Mouse (Mus musculus) midbrain, embryonic 13.5 days (tissue): ENCODE results near the gene Acadvl. TPM values are rescaled to one million over a fixed set of nuclear protein-coding genes. Genes with fewer than 3 reads are reported as not detected.
A peak's percentile ranks its signal among the peaks of the same experiment; 100 is the strongest.

Source experiments
- ATAC-seq: fragments of 200-750 bp; cut with Nextera tagmentation; 2 replicates; pipeline ENCODE4 v1.8.0; 2017; ENCODE audit warnings: mild to moderate bottlenecking, moderate TSS enrichment, moderate library complexity
- H3K27ac ChIP-seq: fragments of 300-500 bp; sonication (generic); 2 replicates; pipeline ENCODE4 v1.5.1; 2015; ENCODE audit warnings: inconsistent platforms, mild to moderate bottlenecking, moderate library complexity
- H3K27me3 ChIP-seq: fragments of 300-500 bp; sonication (generic); 2 replicates; pipeline ENCODE4 v1.6.1; 2015; ENCODE audit warnings: mild to moderate bottlenecking, inconsistent platforms
- H3K36me3 ChIP-seq: fragments of 300-500 bp; sonication (generic); 2 replicates; pipeline ENCODE4 v1.6.1; 2015; ENCODE audit warnings: mild to moderate bottlenecking, inconsistent platforms
- H3K4me1 ChIP-seq: fragments of 300-500 bp; sonication (generic); replicated peaks from 2 replicates; pipeline ENCODE4 v1.6.1; 2015; ENCODE audit warnings: inconsistent platforms
- H3K4me2 ChIP-seq: fragments of 300-500 bp; sonication (generic); replicated peaks from 2 replicates; pipeline ENCODE4 v1.6.1; 2015; ENCODE audit warnings: moderate library complexity, mild to moderate bottlenecking, inconsistent platforms
- H3K4me3 ChIP-seq: fragments of 300-500 bp; sonication (generic); replicated peaks from 2 replicates; pipeline ENCODE4 v1.5.1; 2015; ENCODE audit warnings: mild to moderate bottlenecking, inconsistent platforms
- H3K9ac ChIP-seq: fragments of 300-500 bp; sonication (generic); replicated peaks from 2 replicates; pipeline ENCODE4 v1.6.1; 2015; ENCODE audit warnings: mild to moderate bottlenecking, inconsistent platforms
- H3K9me3 ChIP-seq: fragments of 300-500 bp; sonication (generic); 2 replicates; pipeline ENCODE4 v1.6.1; 2016; ENCODE audit warnings: mild to moderate bottlenecking, inconsistent platforms
- WGBS: fragments of 180-500 bp; shearing (Covaris S2); methylation state at CpG from one replicate; pipeline ENCODE4 v1.1.7; 2015; 5-methylcytosine and 5-hydroxymethylcytosine counted together
- polyA plus RNA-seq: library from polyadenylated mRNA; unstranded; fragments of >200 nt; fragmentation: Nextera tagmentation; extraction: Ambion mirVana; gene quantifications from 2 replicates; pipeline ENCODE4 v1.2.1, GENCODE M21; 2015

Gene Acadvl
- polyA plus RNA-seq, 1 experiment from 2014 or later: 51.7 TPM

DNA sequence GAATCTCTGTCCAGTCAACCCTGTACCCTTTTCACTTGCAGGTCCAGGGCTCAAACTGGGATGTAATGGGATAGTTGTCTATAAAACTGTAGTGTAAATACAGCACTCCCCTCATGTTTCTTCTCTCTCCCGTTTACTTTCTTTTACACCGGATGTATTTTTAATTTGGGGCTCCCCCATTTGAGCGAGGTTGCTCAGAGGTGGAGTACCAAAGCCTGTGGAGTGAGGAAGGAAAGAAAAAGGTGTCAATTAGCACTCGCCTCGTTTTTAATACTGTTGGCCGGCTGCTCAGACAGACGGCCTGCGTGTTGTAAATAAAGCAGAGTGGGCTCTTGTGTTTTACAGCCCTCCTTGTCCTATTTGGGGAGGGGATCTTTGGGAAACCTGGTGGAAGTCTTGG lies 15.5 kb downstream of the Acadvl start:
- ATAC-seq: no peak
- H3K9me3 ChIP-seq: peaks cover 3% of the 10 kb centered on the region; the same call in 1 of the 2 replicates
- peaks cover 65% of the 10 kb centered on the region for H3K4me1 ChIP-seq
- peaks cover 27% of the 10 kb centered on the region for H3K36me3 ChIP-seq
- 86% methylated on average over 8 of the region's 8 CpGs for WGBS
- H3K4me2 ChIP-seq: peak overlapping the region; percentile 90; the same call in 1 of the 2 replicates
- peak overlapping the region; percentile 96; the same call in 1 of the 2 replicates for H3K27ac ChIP-seq
- H3K27me3 ChIP-seq: no peaks in the 10 kb centered on the region
- H3K9ac ChIP-seq: no peak overlapping the region
- H3K4me3 ChIP-seq: peak overlapping the region; percentile 75

- H3K36me3 ChIP-seq: peaks cover 32% of the 10 kb centered on the region
- ATAC-seq: no peak
- H3K9me3 ChIP-seq: peaks cover 3% of the 10 kb centered on the region; the same call in 1 of the 2 replicates
- H3K27me3 ChIP-seq: no peaks in the 10 kb centered on the region
- peaks cover 65% of the 10 kb centered on the region for H3K4me1 ChIP-seq
- peak overlapping the region; percentile 18; the same call in 1 of the 2 replicates for H3K4me2 ChIP-seq
- WGBS: 91% methylated on average over 27 of the region's 27 CpGs
- no peak overlapping the region for H3K27ac ChIP-seq
- peak overlapping the region; percentile 13 for H3K4me3 ChIP-seq
- H3K9ac ChIP-seq: no peak overlapping the region; the same call in 1 of the 2 replicates
Observed at GRCm38 (mm10) chr11:69998567-69999491, 16.4 kb downstream of the Acadvl start.

DNA sequence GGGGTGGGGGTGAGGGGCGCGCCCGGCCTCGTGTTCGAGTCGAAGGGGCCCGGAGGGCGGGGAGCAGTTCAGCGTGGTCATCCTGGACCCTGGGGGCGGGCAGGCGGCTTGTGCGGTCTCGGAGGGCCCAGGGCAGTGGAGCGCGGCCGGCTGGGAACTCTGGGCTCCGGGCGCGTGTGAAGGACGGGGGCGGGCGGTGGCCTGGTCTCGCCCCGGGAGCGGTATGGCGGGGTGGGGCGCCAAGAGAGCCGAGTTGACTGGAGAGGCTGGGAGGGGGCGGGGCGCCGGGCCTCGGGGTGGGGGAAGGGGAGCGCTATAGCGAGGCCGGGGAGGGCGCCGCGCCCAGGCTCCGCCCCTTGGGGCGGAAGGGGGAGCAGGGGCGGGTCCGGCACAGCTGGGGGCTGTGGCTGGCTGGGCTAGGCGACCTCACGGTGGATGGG lies 18.1 kb downstream of the Acadvl start:
- Histone ChIP-seq H3K9ac (peak overlapping the region; percentile 88), H3K4me2 (peak overlapping the region; percentile 76), H3K27ac (peak overlapping the region; percentile 91), H3K36me3 (peaks cover 36% of the 10 kb centered on the region), H3K9me3 (peaks cover 3% of the 10 kb centered on the region; the same call in 1 of the 2 replicates), H3K4me1 (peaks cover 60% of the 10 kb centered on the region), H3K27me3 (no peaks in the 10 kb centered on the region), H3K4me3 (peak overlapping the region; percentile 91)
- under 1% methylated on average over 40 of the region's 44 CpGs for WGBS
- peak; percentile 19; the same call in 1 of the 2 replicates for ATAC-seq

DNA sequence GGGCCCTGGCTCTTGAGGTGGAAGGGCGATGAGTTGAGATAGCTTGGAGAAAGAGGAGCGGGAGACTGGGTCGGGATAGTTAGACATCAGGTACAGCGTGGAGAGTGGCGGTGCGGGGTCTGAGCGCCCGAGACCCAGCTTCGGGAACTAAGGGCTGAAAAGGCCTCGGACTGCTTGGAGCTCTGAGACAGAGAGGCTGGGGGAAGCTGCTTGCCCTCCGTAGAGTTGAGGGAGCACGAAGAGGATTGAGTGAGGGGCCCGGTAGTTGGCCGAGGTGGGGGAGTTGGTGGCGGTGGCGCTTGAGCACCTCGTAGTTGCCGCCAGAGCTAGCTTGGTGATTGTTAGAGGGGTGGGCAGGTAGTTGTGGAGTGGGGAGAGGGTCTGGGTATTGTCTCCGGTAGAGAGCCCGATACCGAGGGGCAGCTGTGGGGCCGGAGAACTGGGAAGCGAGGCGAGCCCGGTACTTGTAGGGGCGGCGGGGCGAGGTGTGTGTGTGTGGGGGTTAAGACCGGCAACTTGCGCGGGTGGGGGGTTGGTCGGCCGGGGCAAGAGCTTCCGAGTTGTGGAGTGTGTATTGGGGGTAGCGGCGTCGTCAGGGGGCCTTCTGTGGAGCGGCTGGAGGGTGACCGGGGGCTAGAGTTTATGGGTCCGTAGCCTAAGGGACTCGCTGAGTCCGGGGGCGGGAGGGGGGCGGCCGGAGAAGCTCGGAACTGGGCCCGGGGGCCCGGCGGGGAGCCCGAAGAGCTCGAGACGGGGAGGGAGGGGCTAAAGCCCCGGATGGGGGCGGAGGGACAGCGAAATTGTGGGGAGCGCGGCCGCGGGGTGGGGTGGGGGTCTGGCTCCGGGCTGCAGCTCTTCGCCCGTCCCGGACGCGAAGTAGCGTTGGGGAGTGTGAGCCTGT lies 18.8 kb downstream of the Acadvl start:
- Histone ChIP-seq H3K36me3 (peaks cover 36% of the 10 kb centered on the region), H3K4me3 (peak overlapping the region; percentile 91), H3K4me1 (peaks cover 56% of the 10 kb centered on the region), H3K9ac (peak overlapping the region; percentile 88), H3K4me2 (peak overlapping the region; percentile 76), H3K27ac (peak overlapping the region; percentile 91), H3K9me3 (no peaks in the 10 kb centered on the region), H3K27me3 (no peaks in the 10 kb centered on the region)
- 1% methylated on average over 63 of the region's 66 CpGs for WGBS
- ATAC-seq: peak; percentile 1; the same call in 1 of the 2 replicates

DNA sequence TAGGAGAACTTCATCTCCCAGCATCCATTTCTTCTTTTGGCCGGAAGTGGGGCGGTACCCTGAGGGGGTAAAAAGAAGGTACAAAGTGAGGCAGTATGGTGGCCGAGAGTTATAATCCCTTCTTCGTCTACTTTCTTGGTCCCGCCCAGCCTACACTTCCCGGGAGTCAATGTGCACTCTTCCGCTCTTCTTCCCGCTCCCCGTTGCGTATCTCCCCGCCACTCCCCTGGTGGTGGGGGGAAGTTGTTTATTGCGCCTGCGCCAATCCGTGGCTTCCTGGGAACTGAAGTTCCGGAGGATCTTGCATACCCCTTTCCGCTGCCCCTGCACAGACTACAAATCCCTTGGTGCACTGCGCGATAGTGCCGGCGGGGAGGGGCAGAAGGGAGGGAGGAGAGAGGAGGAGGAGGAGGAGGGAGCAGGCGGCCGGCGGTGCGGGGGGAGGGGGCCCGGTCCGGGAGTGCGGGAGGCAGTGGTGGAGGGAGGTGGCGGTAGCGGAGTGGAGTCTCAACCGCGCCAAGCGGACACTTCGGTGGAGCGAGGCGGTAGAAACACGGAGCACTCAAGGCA lies 19.7 kb downstream of the Acadvl start, which contains the start of gene Phf23:
TSS of gene Phf23 (plus strand) at position 387 of the 570 bp plus-strand sequence.
- peaks cover 52% of the 10 kb centered on the region for H3K4me1 ChIP-seq
- H3K4me2 ChIP-seq: peak within 1 kb of the TSS; percentile 76
- H3K27ac ChIP-seq: peak within 1 kb of the TSS; percentile 91
- peak; percentile 86 for ATAC-seq
- no peaks in the 10 kb centered on the region for H3K9me3 ChIP-seq
- under 1% methylated on average over 36 of the region's 36 CpGs for WGBS
- peak within 1 kb of the TSS; percentile 88 for H3K9ac ChIP-seq
- H3K27me3 ChIP-seq: no peaks in the 10 kb centered on the region
- H3K36me3 ChIP-seq: peaks cover 36% of the 10 kb centered on the region
- peak within 1 kb of the TSS; percentile 91 for H3K4me3 ChIP-seq

DNA sequence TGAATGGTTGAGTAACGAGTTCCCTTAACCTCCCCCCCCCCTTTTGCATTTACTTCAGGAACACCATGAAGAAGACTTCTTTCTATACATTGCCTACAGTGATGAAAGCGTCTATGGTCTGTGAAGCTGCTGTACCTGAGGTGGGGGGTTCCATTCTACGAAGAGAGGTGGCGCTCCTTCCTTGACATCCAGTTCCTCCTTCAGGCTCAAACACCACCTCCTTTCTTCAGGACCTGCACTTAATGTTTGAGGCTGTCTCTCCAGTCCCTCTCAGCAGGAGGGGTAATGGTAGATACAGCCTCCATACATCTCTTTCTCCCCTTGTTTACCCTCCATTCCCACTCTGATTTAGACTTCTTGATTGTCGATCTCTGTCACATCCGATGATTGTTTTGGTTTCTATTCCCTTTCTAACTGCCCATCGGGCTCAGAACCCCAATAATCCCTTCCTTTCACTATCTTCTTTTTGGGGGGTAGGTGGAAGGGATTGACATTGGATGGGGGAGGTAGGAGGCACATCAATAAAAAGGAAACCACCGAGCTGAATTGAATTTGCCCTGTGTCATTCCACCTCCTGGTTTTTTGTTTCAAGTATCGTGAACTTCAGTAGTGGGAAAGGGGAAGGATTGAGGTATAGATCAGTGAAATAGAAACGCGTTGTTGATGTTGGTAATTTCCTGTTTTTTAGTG lies 20.7 kb downstream of the Acadvl start:
- peak overlapping the region; percentile 76; the same call in 1 of the 2 replicates for H3K4me2 ChIP-seq
- H3K4me1 ChIP-seq: peaks cover 50% of the 10 kb centered on the region
- no peak overlapping the region for H3K9ac ChIP-seq
- 0 out of 2 replicates have a peak overlapping the region, but pooled peaks have one; percentile 91 for H3K27ac ChIP-seq
- 0 out of 2 replicates have a peak overlapping the region, but pooled peaks have one; percentile 1 for H3K4me3 ChIP-seq
- H3K27me3 ChIP-seq: no peaks in the 10 kb centered on the region
- 86% methylated on average over 11 of the region's 11 CpGs for WGBS
- ATAC-seq: no peak
- H3K36me3 ChIP-seq: peaks cover 37% of the 10 kb centered on the region
- no peaks in the 10 kb centered on the region for H3K9me3 ChIP-seq

- Histone ChIP-seq H3K9me3 (no peaks in the 10 kb centered on the region), H3K9ac (peak overlapping the region; percentile 86; the same call in 1 of the 2 replicates), H3K27me3 (no peaks in the 10 kb centered on the region), H3K4me1 (peaks cover 38% of the 10 kb centered on the region), H3K4me3 (peak overlapping the region; percentile 75), H3K36me3 (peaks cover 37% of the 10 kb centered on the region), H3K4me2 (peak overlapping the region; percentile 72), H3K27ac (no peak overlapping the region)
- 90% methylated on average over 3 of the region's 3 CpGs for WGBS
- no peak for ATAC-seq
Observed at GRCm38 (mm10) chr11:69992932-69993331, 22.3 kb downstream of the Acadvl start.

- no peaks in the 10 kb centered on the region for H3K9me3 ChIP-seq
- peak overlapping the region; percentile 75 for H3K4me3 ChIP-seq
- H3K4me2 ChIP-seq: peak overlapping the region; percentile 72
- H3K36me3 ChIP-seq: peaks cover 42% of the 10 kb centered on the region
- ATAC-seq: no peak
- H3K27ac ChIP-seq: no peak overlapping the region
- WGBS: 87% methylated on average over 10 of the region's 10 CpGs
- H3K9ac ChIP-seq: peak overlapping the region; percentile 86
- H3K4me1 ChIP-seq: peaks cover 33% of the 10 kb centered on the region
- H3K27me3 ChIP-seq: no peaks in the 10 kb centered on the region
Observed at GRCm38 (mm10) chr11:69992396-69992795, 22.8 kb downstream of the Acadvl start.

- Histone ChIP-seq H3K27ac (peak overlapping the region; percentile 93), H3K4me2 (peak overlapping the region; percentile 72), H3K27me3 (no peaks in the 10 kb centered on the region), H3K4me3 (peak overlapping the region; percentile 75), H3K9ac (peak overlapping the region; percentile 86), H3K9me3 (no peaks in the 10 kb centered on the region), H3K36me3 (peaks cover 48% of the 10 kb centered on the region), H3K4me1 (peaks cover 30% of the 10 kb centered on the region)
- under 1% methylated on average over 15 of the region's 15 CpGs for WGBS
- ATAC-seq: peak; percentile 31
Observed at GRCm38 (mm10) chr11:69991711-69992110, 23.5 kb downstream of the Acadvl start.

- Histone ChIP-seq H3K36me3 (peaks cover 55% of the 10 kb centered on the region), H3K9ac (peak within 1 kb of the TSS; percentile 86), H3K27ac (peak within 1 kb of the TSS; percentile 93), H3K4me3 (peak within 1 kb of the TSS; percentile 75), H3K9me3 (no peaks in the 10 kb centered on the region), H3K4me2 (peak within 1 kb of the TSS; percentile 72), H3K4me1 (peaks cover 30% of the 10 kb centered on the region), H3K27me3 (no peaks in the 10 kb centered on the region)
- ATAC-seq: peak; percentile 62
- under 1% methylated on average over 40 of the region's 40 CpGs for WGBS
Observed at GRCm38 (mm10) chr11:69990850-69991691, 24.1 kb downstream of the Acadvl start, which contains the start of gene Gabarap. Gene Gabarap (plus strand): TSS chr11:69991143.
